Mouse (Mus musculus): ENCODE measurements around the gene Mlxipl. TPM values are rescaled to one million over a fixed set of nuclear protein-coding genes. Genes with fewer than 3 reads are reported as not detected.

Mlxipl gene
- polyA plus RNA-seq, 1 experiment from 2014 or later, result 1.0 TPM

DNA sequence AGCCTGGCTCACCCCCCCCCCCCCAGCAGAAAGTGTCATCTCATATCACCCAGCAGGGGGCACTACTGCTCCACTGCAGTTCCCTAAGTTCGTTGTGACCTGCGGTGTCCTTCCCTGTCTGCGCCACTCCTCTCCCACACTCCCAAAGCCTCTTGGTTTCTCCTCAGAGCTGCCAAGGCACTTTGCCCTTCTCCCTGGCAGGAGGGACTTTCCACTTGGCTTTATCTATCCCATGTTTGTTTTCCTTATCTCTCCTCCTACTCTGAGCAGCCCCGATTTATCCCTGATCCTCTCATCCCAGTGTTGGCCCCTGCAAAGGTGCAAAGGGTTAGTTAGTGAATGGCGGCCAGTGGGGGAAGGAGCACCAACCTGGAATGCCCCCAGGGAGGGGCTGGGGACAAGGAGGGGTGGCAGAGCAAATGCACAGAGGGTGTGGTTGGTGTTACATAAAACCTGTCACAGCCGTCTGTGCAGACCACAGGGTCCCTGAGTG is 28.9 kb downstream of the Mlxipl start:
- peak; percentile 38; the same call in 1 of the 2 replicates for ATAC-seq (ENCODE audit: insufficient number of reproducible peaks, low FRiP score)
- H3K4me3 ChIP-seq, result no peak overlapping the region
- no peak overlapping the region for H3K27ac ChIP-seq (ENCODE audit: poor library complexity, severe bottlenecking)
- peaks cover 37% of the 10 kb centered on the region for H3K27me3 ChIP-seq (replicated peaks)
- no peak overlapping the region for H3K9ac ChIP-seq
- peaks cover 10% of the 10 kb centered on the region for H3K4me1 ChIP-seq (replicated peaks)
- 5% methylated on average over 6 of the region's 6 CpGs for WGBS
- H3K36me3 ChIP-seq, result no peaks in the 10 kb centered on the region
- no peaks in the 10 kb centered on the region for H3K9me3 ChIP-seq (replicated peaks)
- peak overlapping the region; percentile 32; the same call in 1 of the 2 replicates for H3K4me2 ChIP-seq

DNA sequence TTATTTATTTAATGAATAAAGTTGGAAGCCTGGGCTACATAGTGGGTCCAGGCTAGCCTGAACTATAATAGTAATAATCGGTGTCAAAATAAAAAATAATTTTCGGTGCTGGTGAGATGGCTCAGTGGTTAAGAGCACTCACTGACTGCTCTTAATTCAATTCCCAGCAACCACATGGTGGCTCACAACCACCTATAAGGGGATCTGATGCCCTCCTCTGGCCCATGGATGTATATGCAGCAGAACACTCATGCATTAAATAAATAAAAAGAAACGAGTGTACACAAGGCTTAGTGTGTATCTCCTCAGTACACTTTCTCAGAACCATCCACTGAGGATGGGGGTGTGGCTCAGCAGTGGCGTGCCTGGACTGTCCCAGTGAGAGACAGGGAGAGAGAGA is 31.1 kb downstream of the Mlxipl start:
- 54% methylated on average over 4 of the region's 4 CpGs for WGBS
- H3K9ac ChIP-seq, result no peak overlapping the region

DNA sequence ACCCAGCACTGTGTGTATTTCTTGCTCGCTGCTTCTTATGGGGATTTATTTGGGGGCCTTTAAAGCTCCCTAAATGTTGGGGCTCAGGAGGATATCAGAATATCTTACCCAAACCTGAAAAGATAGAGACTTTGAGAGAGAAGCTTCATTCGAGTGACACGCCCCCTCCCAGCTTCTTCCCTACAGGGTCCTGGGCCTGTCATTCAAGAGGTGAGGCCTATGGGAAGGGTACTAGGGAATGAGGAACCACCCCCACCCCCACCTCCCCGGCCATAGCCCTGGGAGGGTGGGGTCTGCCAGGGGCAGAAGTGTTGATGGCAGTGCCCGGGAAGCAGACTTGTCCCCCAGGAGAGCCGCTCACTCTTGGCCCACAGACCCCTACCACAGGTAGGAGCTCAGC is 36.4 kb downstream of the Mlxipl start:
- ATAC-seq (ENCODE audit: insufficient number of reproducible peaks, low FRiP score), result no peak
- Histone ChIP-seq H3K36me3 (no peaks in the 10 kb centered on the region), H3K4me3 (no peak overlapping the region), H3K27ac (ENCODE audit: poor library complexity, severe bottlenecking) (no peak overlapping the region), H3K4me1 (replicated peaks) (no peaks in the 10 kb centered on the region; the same call in 1 of the 2 replicates), H3K4me2 (no peak overlapping the region), H3K9me3 (replicated peaks) (no peaks in the 10 kb centered on the region), H3K27me3 (replicated peaks) (peaks cover 58% of the 10 kb centered on the region), H3K9ac (no peak overlapping the region)
- 54% methylated on average over 6 of the region's 6 CpGs for WGBS

More for the DNA sequence above, 31.1 kb downstream of the Mlxipl start:
- peaks cover 10% of the 10 kb centered on the region for H3K4me1 ChIP-seq (replicated peaks)
- no peaks in the 10 kb centered on the region for H3K9me3 ChIP-seq (replicated peaks)
- ATAC-seq (ENCODE audit: insufficient number of reproducible peaks, low FRiP score), result no peak
- H3K36me3 ChIP-seq, result no peaks in the 10 kb centered on the region
- H3K4me2 ChIP-seq, result no peak overlapping the region
- H3K4me3 ChIP-seq, result no peak overlapping the region
- peaks cover 34% of the 10 kb centered on the region for H3K27me3 ChIP-seq (replicated peaks)
- H3K27ac ChIP-seq (ENCODE audit: poor library complexity, severe bottlenecking), result no peak overlapping the region

DNA sequence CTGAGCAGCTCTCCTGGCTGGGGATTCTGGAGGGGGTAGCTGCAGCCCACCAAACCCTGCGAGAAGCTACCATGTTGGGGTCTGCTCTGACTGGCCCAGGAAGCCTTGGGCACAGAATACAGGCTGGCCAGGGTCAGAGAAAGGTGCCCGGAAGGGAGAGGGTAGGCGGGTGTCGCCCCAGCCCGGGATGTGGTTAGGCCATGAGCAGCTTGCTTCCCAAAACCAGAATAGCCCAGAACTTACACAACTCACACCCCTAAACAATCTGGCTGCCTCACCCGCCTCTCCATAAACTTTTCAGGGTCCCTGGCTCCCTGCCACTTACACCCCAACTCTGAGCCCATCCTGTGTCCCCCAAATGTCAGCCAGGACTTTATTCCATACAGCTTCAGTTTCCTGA is 38.0 kb downstream of the Mlxipl start:
- H3K9ac ChIP-seq, result no peak overlapping the region
- H3K27ac ChIP-seq (ENCODE audit: poor library complexity, severe bottlenecking), result no peak overlapping the region
- H3K4me3 ChIP-seq, result no peak overlapping the region
- no peak for ATAC-seq (ENCODE audit: insufficient number of reproducible peaks, low FRiP score)
- H3K4me2 ChIP-seq, result no peak overlapping the region
- no peaks in the 10 kb centered on the region for H3K36me3 ChIP-seq
- 70% methylated on average over 6 of the region's 6 CpGs for WGBS
- H3K4me1 ChIP-seq (replicated peaks), result no peaks in the 10 kb centered on the region; the same call in 1 of the 2 replicates
- peaks cover 58% of the 10 kb centered on the region for H3K27me3 ChIP-seq (replicated peaks)
- no peaks in the 10 kb centered on the region for H3K9me3 ChIP-seq (replicated peaks)

DNA sequence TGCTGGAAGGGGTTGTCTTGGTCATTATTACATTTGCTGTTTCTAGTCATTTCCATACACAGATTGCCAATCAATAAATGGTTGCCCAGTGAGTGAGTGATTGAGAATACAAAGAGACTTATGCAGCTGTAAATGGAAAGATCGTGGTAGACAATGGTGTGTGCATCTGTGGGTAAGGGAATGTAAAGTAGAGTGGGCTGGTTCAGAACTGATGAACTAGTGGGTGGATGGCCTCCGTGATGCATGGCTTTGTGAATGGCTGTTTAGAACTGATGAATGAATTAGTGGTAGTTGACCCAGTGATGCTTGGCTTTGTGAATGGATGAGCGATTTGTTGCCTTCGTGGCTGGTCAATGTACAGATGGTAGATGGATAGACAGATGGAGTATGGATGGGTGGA is 40.1 kb downstream of the Mlxipl start:
- 81% methylated on average over 4 of the region's 4 CpGs for WGBS
- peaks cover 73% of the 10 kb centered on the region for H3K27me3 ChIP-seq (replicated peaks)

DNA sequence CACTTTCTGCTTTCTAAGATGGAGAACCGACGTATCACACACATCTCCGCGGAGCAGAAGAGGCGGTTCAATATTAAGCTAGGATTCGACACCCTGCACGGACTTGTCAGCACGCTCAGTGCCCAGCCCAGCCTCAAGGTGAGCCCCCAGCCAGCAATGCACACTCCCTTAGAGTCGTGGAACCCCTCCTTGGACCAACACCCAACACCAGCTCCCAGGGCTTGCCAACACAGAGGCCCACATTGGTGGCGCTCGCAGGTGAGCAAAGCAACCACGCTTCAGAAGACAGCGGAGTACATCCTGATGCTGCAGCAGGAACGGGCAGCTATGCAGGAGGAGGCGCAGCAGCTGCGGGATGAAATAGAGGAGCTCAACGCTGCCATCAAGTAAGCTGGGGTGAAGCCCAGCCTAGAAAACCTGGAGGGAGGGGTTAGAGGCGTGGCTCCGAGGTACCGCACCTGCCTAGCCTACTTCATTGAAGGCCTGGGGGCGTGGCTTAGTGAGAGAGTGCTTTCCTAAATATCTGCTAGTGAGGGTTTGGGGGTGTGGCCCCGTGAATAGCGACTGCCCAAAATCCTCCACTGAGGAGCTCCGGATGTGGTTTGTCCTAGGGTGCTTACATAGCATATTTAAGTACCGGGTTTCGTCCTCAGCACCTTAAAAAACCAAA is 44.2 kb downstream of the Mlxipl start:
- no peak overlapping the region for H3K27ac ChIP-seq (ENCODE audit: poor library complexity, severe bottlenecking)
- ATAC-seq (ENCODE audit: insufficient number of reproducible peaks, low FRiP score), result peak; percentile 64
- 7% methylated on average over 26 of the region's 26 CpGs for WGBS
- peaks cover 6% of the 10 kb centered on the region for H3K9me3 ChIP-seq (replicated peaks)
- peaks cover 10% of the 10 kb centered on the region for H3K4me1 ChIP-seq (replicated peaks)
- H3K4me2 ChIP-seq, result peak overlapping the region; percentile 55
- no peaks in the 10 kb centered on the region for H3K36me3 ChIP-seq
- H3K4me3 ChIP-seq, result peak overlapping the region; percentile 25
- H3K9ac ChIP-seq, result no peak overlapping the region
- peaks cover 73% of the 10 kb centered on the region for H3K27me3 ChIP-seq (replicated peaks)

More for the DNA sequence above, 40.1 kb downstream of the Mlxipl start:
- no peaks in the 10 kb centered on the region for H3K9me3 ChIP-seq (replicated peaks)
- no peak overlapping the region for H3K9ac ChIP-seq
- no peaks in the 10 kb centered on the region for H3K36me3 ChIP-seq
- no peak for ATAC-seq (ENCODE audit: insufficient number of reproducible peaks, low FRiP score)
- H3K4me2 ChIP-seq, result no peak overlapping the region
- peaks cover 10% of the 10 kb centered on the region for H3K4me1 ChIP-seq (replicated peaks)
- H3K27ac ChIP-seq (ENCODE audit: poor library complexity, severe bottlenecking), result no peak overlapping the region
- H3K4me3 ChIP-seq, result no peak overlapping the region

DNA sequence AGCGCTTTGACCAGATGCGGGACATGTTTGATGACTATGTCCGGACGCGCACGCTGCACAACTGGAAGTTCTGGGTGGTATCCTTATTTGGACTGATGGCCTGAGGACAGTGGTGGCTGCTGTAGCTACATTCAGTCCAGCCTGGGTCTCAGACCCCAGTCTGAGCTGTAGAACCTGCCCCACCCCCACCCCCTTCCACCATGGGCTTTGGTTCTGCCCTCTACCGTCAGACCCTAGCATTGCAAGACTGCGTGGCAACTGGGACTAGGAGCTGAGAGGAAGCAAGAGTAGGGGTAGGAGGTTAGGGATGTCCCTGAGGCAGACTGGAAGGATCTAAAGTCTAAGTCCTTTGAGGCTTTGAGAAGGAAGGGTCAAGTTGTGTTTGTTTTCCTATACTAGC is 44.8 kb downstream of the Mlxipl start:
- no peak for ATAC-seq (ENCODE audit: insufficient number of reproducible peaks, low FRiP score)
- Histone ChIP-seq H3K27ac (ENCODE audit: poor library complexity, severe bottlenecking) (no peak overlapping the region), H3K27me3 (replicated peaks) (peaks cover 67% of the 10 kb centered on the region), H3K4me1 (replicated peaks) (peaks cover 10% of the 10 kb centered on the region), H3K9me3 (replicated peaks) (peaks cover 6% of the 10 kb centered on the region), H3K9ac (no peak overlapping the region), H3K36me3 (no peaks in the 10 kb centered on the region), H3K4me3 (peak overlapping the region; percentile 25), H3K4me2 (peak overlapping the region; percentile 55)
- WGBS, result 5% methylated on average over 8 of the region's 8 CpGs

DNA sequence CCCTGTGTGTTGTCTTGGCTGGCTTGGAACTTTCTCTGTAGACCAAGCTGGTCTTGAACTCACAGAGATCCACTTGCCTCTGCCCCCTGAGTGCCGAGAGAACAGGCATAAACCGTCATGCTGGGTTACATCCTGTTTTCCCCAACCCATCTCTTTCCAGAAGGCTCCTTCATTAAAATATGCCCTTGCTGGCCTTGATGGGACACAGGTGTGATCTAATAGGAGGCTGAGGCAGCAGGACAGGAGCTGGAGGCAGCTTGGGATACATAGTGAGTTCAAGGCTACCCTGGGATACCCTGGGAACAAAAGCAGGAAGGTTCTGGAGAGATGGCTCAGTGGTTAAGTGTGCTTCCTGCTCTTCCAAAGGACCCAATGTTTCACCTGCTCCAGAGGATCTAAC is 50.2 kb downstream of the Mlxipl start:
- Histone ChIP-seq H3K27ac (ENCODE audit: poor library complexity, severe bottlenecking) (no peak overlapping the region), H3K27me3 (replicated peaks) (peaks cover 13% of the 10 kb centered on the region), H3K9ac (no peak overlapping the region), H3K4me3 (no peak overlapping the region), H3K4me1 (replicated peaks) (no peaks in the 10 kb centered on the region), H3K4me2 (no peak overlapping the region), H3K9me3 (replicated peaks) (peaks cover 10% of the 10 kb centered on the region), H3K36me3 (no peaks in the 10 kb centered on the region)
- WGBS, result 70% methylated on average over 2 of the region's 2 CpGs
- no peak for ATAC-seq (ENCODE audit: insufficient number of reproducible peaks, low FRiP score)

DNA sequence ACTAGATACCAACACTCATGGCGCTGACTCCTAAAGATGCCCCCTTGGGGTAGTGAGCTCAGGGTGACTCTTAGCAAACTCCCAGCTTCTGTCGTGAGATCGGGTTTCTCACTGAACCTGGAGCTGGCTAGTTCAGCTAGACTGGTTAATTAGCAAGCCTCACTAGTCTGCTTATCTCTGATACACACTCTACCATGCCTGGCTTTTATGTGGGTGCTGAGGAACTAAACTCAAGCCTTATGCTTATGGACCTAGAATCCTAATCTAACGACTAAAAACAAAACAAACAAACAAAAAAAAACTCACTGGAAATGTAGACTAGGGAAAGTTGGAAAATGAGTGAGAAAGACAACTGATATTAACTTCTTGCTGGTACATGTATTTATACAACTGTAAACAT is 54.8 kb downstream of the Mlxipl start:
- ATAC-seq (ENCODE audit: insufficient number of reproducible peaks, low FRiP score), result no peak
- Histone ChIP-seq H3K4me2 (no peak overlapping the region), H3K9ac (no peak overlapping the region), H3K36me3 (no peaks in the 10 kb centered on the region), H3K27ac (ENCODE audit: poor library complexity, severe bottlenecking) (no peak overlapping the region), H3K4me1 (replicated peaks) (no peaks in the 10 kb centered on the region), H3K27me3 (replicated peaks) (no peaks in the 10 kb centered on the region; the same call in 1 of the 2 replicates), H3K9me3 (replicated peaks) (peaks cover 4% of the 10 kb centered on the region; the same call in 1 of the 2 replicates), H3K4me3 (no peak overlapping the region)
- 36% methylated on average over 4 of the region's 4 CpGs for WGBS

DNA sequence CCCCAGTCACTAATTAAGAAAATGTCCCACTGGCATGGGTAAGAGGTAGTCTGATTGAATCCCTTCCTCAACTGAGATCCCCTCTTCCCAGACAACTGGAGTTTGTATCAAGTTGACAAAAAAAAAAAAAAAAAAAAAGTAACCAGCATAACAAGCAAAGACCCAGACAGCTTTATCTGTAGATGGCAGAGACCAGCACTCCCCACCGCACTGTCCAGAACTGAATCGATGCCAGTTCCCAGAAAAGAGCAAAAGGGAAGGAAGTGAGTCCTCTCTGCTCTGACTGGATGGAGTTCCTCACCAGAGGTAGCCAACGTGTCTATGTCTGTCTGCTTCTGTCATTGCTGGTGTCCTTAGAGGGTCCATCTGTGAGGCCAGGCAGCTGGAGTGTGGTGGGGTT is 55.8 kb downstream of the Mlxipl start:
- H3K9ac ChIP-seq, result no peak overlapping the region
- WGBS, result 57% methylated on average over 3 of the region's 3 CpGs

DNA sequence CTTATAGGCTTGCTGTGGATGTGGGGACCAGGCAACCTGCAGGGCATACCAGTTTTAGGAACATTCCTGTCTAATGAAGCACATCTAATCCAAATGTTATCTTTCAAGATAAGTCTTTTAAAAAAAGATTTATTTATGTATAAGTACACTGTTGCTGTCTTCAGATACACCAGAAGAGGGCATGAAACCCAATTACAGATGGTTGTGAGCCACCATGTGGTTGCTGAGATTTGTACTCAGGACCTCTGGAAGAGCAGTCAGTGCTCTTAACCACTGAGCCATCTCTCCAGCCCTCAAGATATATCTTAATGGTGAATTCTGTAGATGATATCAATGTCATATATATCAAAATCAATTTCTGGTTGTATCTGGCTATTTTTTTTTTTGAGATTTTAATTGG is 56.3 kb downstream of the Mlxipl start:
- Histone ChIP-seq H3K9me3 (replicated peaks) (peaks cover 4% of the 10 kb centered on the region; the same call in 1 of the 2 replicates), H3K36me3 (no peaks in the 10 kb centered on the region), H3K4me3 (no peak overlapping the region), H3K27me3 (replicated peaks) (no peaks in the 10 kb centered on the region; the same call in 1 of the 2 replicates), H3K27ac (ENCODE audit: poor library complexity, severe bottlenecking) (no peak overlapping the region), H3K4me1 (replicated peaks) (peaks cover 7% of the 10 kb centered on the region), H3K9ac (no peak overlapping the region), H3K4me2 (no peak overlapping the region)
- ATAC-seq (ENCODE audit: insufficient number of reproducible peaks, low FRiP score), result no peak

More for the DNA sequence above, 55.8 kb downstream of the Mlxipl start:
- H3K9me3 ChIP-seq (replicated peaks), result peaks cover 4% of the 10 kb centered on the region; the same call in 1 of the 2 replicates
- no peaks in the 10 kb centered on the region for H3K36me3 ChIP-seq
- no peak overlapping the region for H3K4me3 ChIP-seq
- H3K27ac ChIP-seq (ENCODE audit: poor library complexity, severe bottlenecking), result no peak overlapping the region
- H3K27me3 ChIP-seq (replicated peaks), result no peaks in the 10 kb centered on the region; the same call in 1 of the 2 replicates
- H3K4me1 ChIP-seq (replicated peaks), result peaks cover 3% of the 10 kb centered on the region
- H3K4me2 ChIP-seq, result no peak overlapping the region
- ATAC-seq (ENCODE audit: insufficient number of reproducible peaks, low FRiP score), result no peak

DNA sequence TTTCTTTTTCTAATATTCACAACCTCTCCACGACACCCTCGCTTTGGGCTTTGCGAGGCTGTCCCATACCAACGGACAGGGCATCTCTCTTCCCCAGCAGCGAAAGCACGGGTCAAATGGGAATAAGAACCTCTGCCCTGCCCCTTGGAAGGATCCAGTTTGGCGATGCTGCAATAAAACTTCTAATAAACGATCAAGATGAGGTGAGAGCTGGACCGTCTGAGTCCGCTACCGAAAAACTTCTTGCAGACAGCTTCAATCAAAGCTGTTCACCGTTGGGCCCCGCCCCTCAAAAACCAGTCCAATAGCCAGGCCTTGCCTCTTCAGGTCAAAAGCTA is 59.0 kb downstream of the Mlxipl start:
- Histone ChIP-seq H3K9me3 (replicated peaks) (no peaks in the 10 kb centered on the region), H3K4me2 (peak overlapping the region; percentile 76), H3K27ac (ENCODE audit: poor library complexity, severe bottlenecking) (peak overlapping the region; percentile 97), H3K9ac (peak overlapping the region; percentile 71), H3K4me1 (replicated peaks) (peaks cover 15% of the 10 kb centered on the region), H3K36me3 (peaks cover 18% of the 10 kb centered on the region), H3K27me3 (replicated peaks) (no peaks in the 10 kb centered on the region), H3K4me3 (peak overlapping the region; percentile 72)
- ATAC-seq (ENCODE audit: insufficient number of reproducible peaks, low FRiP score), result no peak
- under 1% methylated on average over 13 of the region's 13 CpGs for WGBS
